ENCODE assay signal across 24 mouse cellular contexts in genomic region chr1:161281054-161281688, GRCm38 (mm10). TPM values are rescaled to one million over a fixed set of nuclear protein-coding genes. Genes with fewer than 3 reads are reported as not detected.
DNase-seq lines count a peak whose midpoint lies in the region; ATAC-seq and TF ChIP-seq lines count a peak whose summit lies in the region.
"Had no signal": no experiment of that assay in that cellular context is flagged by ENCODE, and none has a peak within 500 bp of the region (broad histone marks: within the 10 kb centered on the region; RNA-seq: fewer than 3 reads in every experiment).

No protein-coding gene starts in this region.

- no peak for TF ChIP-seq CTCF in bone marrow macrophage, adult 2 months (IDR thresholded peaks at IDR 0.05; ENCODE audit: low read depth, low read length)

- WGBS in heart, embryonic 13.5 days, result 64% methylated on average over 3 of the region's 3 CpGs

- ATAC-seq in heart, embryonic 13.5 days (ENCODE audit: extremely low read depth, insufficient number of reproducible peaks, low FRiP score, low TSS enrichment), result peak; percentile 42; the same call in 1 of the 2 replicates
- ATAC-seq: activated CD4-positive, CD25-positive, alpha-beta regulatory T cell, adult 4 months; forebrain, embryonic 14.5 days; intestine, postnatal 0 days had no signal

- intact Hi-C loops in heart, postnatal 25 days (cut with DNase I), result no loop called here

- no peak for TF ChIP-seq POLR2A in bone marrow macrophage, adult 2 months (IDR thresholded peaks at IDR 0.05; ENCODE audit: borderline replicate concordance, low read depth, low read length)

- H3K4me2 ChIP-seq in heart, embryonic 13.5 days, result no peak overlapping the region
- H3K4me2 ChIP-seq: embryonic facial prominence, embryonic 12.5 days; hindbrain, embryonic 14.5 days; limb, embryonic 12.5 days; liver, embryonic 11.5 days; midbrain, embryonic 12.5 days had no signal

- H3K9ac ChIP-seq in heart, embryonic 13.5 days, result no peak overlapping the region
- H3K9ac ChIP-seq: embryonic facial prominence, embryonic 12.5 days; hindbrain, embryonic 14.5 days; limb, embryonic 12.5 days; midbrain, embryonic 12.5 days had no signal

- H3K4me3 ChIP-seq in heart, embryonic 13.5 days, result no peak overlapping the region
- H3K4me3 ChIP-seq in bone marrow macrophage, adult 2 months (ENCODE audit: insufficient read depth, low read length), result no peak overlapping the region
- H3K4me3 ChIP-seq: embryonic facial prominence, embryonic 12.5 days; heart, embryonic 10.5 days; left cerebral cortex, adult 2 months; limb, embryonic 12.5 days; midbrain, embryonic 12.5 days had no signal

- H3K27me3 ChIP-seq in heart, embryonic 13.5 days (replicated peaks), result no peaks in the 10 kb centered on the region
- H3K27me3 ChIP-seq: embryonic facial prominence, embryonic 12.5 days; limb, embryonic 12.5 days; midbrain, embryonic 12.5 days had no signal

- no peaks in the 10 kb centered on the region for H3K4me1 ChIP-seq in heart, embryonic 13.5 days
- peaks cover 4% of the 10 kb centered on the region for H3K4me1 ChIP-seq in bone marrow macrophage, adult 2 months (ENCODE audit: control insufficient read depth, insufficient read depth, low read length)
- H3K4me1 ChIP-seq: embryonic facial prominence, embryonic 12.5 days; heart, embryonic 10.5 days; limb, embryonic 12.5 days; midbrain, embryonic 12.5 days had no signal

- H3K36me3 ChIP-seq in heart, embryonic 13.5 days, result no peaks in the 10 kb centered on the region
- H3K36me3 ChIP-seq: embryonic facial prominence, embryonic 12.5 days; heart, embryonic 10.5 days; limb, embryonic 12.5 days; midbrain, embryonic 12.5 days had no signal

- H3K27ac ChIP-seq in heart, embryonic 13.5 days (replicated peaks), result no peak overlapping the region
- H3K27ac ChIP-seq in bone marrow macrophage, adult 2 months (ENCODE audit: insufficient read depth, low read depth, low read length), result peak overlapping the region; percentile 34
- H3K27ac ChIP-seq: embryonic facial prominence, embryonic 12.5 days; heart, embryonic 10.5 days; hindbrain, embryonic 14.5 days; left cerebral cortex, adult 2 months; limb, embryonic 12.5 days; midbrain, embryonic 12.5 days had no signal

- no peaks in the 10 kb centered on the region for H3K9me3 ChIP-seq in heart, embryonic 13.5 days
- H3K9me3 ChIP-seq: embryonic facial prominence, embryonic 12.5 days; heart, embryonic 10.5 days; limb, embryonic 12.5 days; midbrain, embryonic 12.5 days had no signal

- no peak for DNase-seq in heart, postnatal 25 days (ENCODE audit: low spot score)
- DNase-seq in 3134 (ENCODE audit: extremely low read depth, insufficient read length, low spot score) (peak; percentile 56), 416B (ENCODE audit: low read depth) (peak; percentile 15)
- DNase-seq in spleen, postnatal 36 days (ENCODE audit: low spot score in 2 of 2), result no peak
- no peak for DNase-seq in cerebellum, postnatal 10 days
- DNase-seq: adrenal gland, postnatal 25 days; cerebellum, adult 8-10 months; embryo, embryonic 11 days; gastrocnemius, postnatal 14 days; kidney, postnatal 14 days; lung, adult 2 months; thymus, postnatal 14 days had no signal

RNA-seq across cellular contexts. Expression of gene Prdx6, which starts 30.2 kb away (rescaled TPM):
- polyA plus RNA-seq in heart, embryonic 13.5 days (2015; fragmentation: Nextera tagmentation; extraction: Ambion mirVana), result 365 and 408 TPM in 2 replicates
- total RNA-seq in heart, postnatal 25 days (2021), result 100 to 1,000 TPM; 265 to 283 TPM
- polyA plus RNA-seq in bone marrow macrophage, adult 2 months (2012; ENCODE audit: insufficient read depth, insufficient read length, missing spikeins), result 69.5 and 73.7 TPM in 2 replicates

Comparison
In these comparisons a context has a peak if more than half of its experiments do, and no peak if none do; other contexts are left out.
1. DNase-seq: peak in 3134 (single experiment) and 416B (single experiment); none in heart, postnatal 25 days (single experiment), spleen, postnatal 36 days (0 of 2) and cerebellum, postnatal 10 days (0 of 2).